Mouse (Mus musculus) B cell, adult 2 months (primary cell): ENCODE results near the gene Vmn1r38.
"Not testable (repeated sequence)": the region's sequence is repeated elsewhere in the genome, so short reads cannot be mapped to it uniquely, and the experiment has no call there.

Experiments used
- DNase-seq, 2 experiments: peaks; one replicate each; pipeline ENCODE4 v3.0.0; 2022

Vmn1r38 gene

GRCm38 (mm10) chr6:66782527-66782926, at the start of gene Vmn1r38:
TSS of gene Vmn1r38 (minus strand) at chr6:66782627.
- DNase-seq = not testable (repeated sequence)

GRCm38 (mm10) chr6:66810509-66810908, 28.1 kb upstream of the Vmn1r38 start, which contains the start of gene Vmn1r39:
TSS of gene Vmn1r39 (minus strand) at chr6:66810609.
- DNase-seq = no peak

- no peak for DNase-seq
Observed at GRCm38 (mm10) chr6:66806311-66806710, 23.9 kb upstream of the Vmn1r38 start.

GRCm38 (mm10) chr6:66805713-66806112, 23.3 kb upstream of the Vmn1r38 start:
- no peak for DNase-seq

- not testable (repeated sequence) for DNase-seq
Observed at GRCm38 (mm10) chr6:66729082-66729481, 53.3 kb downstream of the Vmn1r38 start, which contains the start of gene Vmn1r37. TSS of gene Vmn1r37 (plus strand) at chr6:66729382.
